Mouse (Mus musculus): ENCODE results near the gene Slc25a31.

DNA sequence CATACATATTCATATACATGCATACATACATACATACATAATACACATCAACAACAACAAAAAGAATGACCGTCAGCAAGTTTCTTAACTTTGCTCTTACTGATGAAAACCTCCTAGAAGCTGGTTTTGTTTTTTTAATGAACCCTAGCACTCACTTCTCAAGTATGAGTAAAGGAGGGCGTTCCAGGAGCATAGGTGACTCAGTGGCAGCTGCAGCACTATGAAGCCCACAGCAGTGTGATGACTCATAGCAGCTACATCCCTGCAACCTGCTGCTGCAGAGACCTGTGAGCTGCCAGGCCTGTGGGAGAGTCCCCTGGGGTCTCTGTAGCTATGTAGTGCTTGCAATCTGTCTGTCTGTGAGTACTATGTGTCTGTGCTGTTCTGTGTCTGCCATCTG is 52.7 kb downstream of the Slc25a31 start:
- TF ChIP-seq POLR2A (IDR thresholded peaks at IDR 0.05; ENCODE audit: low read depth, low read length) = no peak
- no peak for TF ChIP-seq CTCF (IDR thresholded peaks at IDR 0.05; ENCODE audit: extremely low read depth, insufficient read depth, insufficient read length, insufficient replicate concordance)

Data from spleen, adult 2 months (tissue).